Mouse (Mus musculus) T-cell, adult 2 months (primary cell): ENCODE results near the gene Pogk.

Experiments
- DNase-seq: peaks from one replicate; pipeline ENCODE4 v3.0.0; 2022; ENCODE audit warnings: low spot score

Gene Pogk

DNA sequence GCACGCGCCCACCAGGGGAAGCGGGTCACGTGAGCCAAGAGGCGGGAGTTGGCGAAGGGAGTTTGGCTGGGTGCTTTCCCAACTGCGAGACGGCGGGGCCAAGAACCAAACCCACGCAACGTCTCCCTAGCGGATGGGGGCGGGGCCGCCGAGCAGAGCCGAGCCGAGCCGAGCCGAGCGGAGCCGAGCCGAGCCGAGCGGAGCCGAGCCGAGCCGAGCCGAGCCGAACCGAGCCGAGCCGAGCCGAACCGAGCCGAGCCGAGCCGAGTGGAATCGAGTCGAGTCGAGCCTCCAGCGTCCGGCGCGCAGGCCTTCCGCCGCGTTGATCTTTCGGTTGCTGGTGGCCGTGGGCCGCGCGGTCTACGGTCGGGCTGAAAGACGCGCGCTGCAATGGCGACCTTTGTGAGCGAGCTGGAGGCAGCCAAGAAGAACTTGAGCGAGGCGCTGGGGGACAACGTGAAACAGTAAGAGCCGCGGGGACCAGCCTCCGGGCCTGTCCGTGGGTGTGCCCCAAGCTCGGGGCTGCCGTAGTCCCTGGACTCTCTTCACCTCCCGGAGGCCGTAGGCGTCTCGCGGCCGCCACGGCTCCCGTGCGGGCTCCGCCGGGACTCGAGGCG is 30.5 kb downstream of the Pogk start, which contains the start of gene Tada1:
Gene Tada1 (plus strand): TSS at position 85 of the 617 bp plus-strand sequence.
- peak; percentile 91 for DNase-seq

DNA sequence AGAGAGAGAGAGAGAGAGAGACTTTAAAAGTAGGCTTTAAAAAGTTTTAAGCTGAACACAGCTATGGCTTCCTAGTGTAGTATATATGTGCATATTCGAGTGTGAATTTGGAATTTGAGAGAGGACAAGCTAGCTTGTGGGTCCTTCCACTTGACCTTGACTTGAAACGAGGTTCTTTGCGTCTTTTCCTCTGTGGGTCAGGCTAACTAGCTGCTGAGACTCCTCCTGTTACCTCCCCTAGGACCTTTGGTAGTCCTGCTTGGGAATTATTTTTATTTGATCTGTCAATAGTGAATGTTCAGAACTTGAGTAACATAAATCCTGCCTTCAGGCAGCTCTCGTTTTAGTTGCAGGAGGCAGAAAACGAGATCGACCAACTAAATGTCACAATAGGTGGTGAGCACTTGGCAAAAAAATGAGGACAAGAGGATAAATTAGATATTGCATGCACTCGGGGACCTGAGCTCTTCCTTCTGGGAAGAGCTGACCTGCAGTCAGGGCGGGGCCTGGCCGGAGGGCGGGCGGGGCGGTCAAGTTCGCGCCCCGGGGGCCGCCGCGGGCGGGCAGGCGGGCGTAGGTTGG is 31.1 kb downstream of the Pogk start:
- DNase-seq: no peak

DNA sequence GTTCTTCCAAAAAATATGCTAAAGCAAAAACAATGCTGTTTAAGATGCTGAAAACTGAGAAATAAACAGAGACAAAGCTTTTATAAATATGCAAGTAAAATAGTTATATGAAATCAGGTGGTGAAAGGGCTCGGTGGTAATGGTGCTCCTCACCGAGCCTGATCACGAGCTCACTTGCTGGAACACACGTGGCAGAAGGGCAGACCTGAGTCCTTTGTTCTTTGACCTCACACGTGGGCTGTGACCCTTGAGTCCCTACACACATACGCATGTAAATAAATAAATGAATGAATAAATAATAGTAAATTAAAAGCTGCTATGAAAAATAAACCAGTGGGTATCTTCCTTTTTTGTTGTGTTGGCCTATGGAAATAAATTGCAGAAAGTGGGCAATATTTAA is 32.5 kb downstream of the Pogk start:
- DNase-seq: no peak

DNA sequence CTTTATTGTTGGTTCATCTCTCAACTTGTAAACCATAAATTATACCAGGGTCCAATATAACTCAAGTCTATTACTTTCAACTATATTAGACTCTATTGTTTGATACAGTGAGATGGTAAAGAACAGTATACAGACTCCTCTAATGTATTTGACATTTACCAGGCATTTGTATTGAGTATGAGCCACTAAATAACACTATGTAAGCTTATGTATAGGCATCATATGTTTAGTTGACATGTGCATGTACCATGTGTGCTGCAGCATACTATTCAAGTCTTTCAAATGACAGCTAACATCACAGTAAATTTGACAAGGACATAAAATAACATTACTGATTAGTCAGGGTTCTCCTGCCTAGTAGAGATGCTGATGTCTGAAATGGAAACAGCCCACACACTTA is 46.5 kb downstream of the Pogk start:
- no peak for DNase-seq

DNA sequence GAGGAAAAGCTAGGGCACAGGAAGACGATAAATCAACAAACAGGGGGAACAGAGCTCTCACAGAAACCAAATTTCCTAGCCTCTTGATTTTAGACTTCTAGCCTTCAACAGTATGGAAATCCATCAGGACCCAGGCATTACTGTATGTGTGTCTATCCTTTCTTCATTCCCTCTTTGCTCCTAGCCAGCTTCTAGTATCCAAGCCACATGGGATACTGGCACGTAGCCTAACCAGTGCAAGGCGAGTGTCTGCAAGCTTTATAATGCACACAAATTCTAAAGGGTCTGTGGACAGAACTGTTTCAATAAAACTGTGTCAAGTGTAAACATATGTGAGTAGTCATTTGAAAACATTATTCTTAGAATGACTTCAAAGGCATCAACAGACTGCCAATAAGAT is 47.0 kb downstream of the Pogk start:
- no peak for DNase-seq

DNA sequence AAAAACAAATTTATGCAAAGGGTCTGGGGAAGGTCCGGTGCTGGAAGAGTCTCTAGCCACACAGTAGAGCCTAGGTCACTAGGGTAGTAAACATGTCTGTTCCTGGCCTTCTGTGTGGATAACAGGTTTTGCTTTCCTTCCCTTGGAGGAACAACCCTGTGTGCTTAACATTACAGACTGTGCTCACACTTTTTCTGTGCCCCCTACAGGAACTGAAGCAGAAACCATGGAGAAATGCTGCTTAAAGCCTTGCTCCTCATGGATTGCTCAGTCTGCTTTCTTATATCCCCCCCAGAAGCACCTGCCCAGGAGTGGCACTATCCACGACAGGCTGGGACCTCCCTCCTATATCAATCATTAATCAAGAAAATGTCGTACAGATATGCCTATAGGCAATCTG is 47.8 kb downstream of the Pogk start:
- no peak for DNase-seq

DNA sequence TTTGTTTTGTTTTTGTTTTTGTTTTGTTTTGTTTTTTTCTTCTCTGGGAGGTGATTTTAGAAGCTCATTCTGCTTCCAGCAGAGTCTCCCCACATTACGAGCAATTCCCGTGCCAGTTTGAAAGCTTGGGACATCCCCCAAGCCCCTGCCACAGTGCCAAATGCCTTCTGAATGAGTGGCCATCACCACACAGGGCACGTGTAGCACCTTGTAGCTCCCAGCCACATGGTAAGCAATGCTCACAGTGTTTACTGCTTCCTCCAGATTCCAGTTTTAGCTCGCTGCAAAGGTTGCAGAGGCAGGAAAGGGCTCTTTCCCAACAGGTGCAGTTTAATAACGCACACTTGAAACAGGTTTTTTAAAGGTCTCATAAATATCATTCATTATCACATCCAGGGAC is 48.8 kb downstream of the Pogk start:
- no peak for DNase-seq

DNA sequence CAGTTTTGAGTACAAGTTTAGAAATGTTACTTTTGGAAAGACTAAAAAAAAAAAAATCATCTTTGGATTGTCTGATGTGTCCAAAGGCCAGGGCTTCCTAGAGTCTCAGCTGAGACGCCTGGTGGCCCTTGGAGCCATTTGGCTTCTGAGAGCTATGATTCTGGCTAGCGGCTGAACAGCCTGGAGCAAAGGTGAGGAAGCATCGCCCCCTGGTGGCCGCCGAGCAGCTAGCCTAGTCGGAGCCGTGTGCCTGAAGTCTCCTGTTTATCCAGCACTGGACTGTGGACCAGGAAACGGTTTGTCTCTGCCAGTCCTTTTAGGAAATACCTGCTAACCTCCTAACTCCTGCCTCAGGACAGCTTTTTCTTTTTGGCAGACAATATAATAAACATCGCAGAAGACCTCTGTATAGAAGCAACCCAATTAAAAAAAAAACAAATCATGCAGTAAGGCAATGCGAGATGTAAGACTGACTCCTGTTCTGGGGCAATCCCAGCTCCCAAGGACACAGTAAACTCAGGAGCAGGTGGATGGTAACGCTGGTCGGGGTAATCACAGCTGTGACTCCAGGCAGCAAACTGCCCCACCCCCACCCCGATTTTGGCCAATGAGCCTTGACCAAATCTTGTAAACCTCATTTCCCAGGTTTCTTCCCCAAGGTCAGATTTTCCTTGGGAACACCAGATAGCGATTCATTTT is 49.4 kb downstream of the Pogk start:
- peak; percentile 71 for DNase-seq

DNA sequence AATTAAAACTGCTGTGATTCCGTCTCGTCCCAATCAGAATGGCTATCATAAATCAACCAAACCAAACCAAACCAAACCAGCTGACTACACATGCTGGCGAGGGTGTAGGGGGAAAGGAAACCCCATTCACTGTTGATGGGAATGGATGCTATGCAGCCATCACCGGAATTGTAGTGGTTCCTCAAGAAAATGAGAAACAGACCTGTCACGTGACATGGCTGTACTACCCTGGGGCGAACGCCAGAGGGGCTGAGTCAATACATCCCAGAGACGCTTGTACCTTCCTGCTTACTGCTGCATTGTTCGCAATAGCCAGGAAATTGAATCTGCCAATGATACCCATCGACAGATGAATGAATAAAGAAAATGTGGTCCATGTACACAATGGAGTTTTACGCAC is 59.9 kb downstream of the Pogk start:
- no peak for DNase-seq

DNA sequence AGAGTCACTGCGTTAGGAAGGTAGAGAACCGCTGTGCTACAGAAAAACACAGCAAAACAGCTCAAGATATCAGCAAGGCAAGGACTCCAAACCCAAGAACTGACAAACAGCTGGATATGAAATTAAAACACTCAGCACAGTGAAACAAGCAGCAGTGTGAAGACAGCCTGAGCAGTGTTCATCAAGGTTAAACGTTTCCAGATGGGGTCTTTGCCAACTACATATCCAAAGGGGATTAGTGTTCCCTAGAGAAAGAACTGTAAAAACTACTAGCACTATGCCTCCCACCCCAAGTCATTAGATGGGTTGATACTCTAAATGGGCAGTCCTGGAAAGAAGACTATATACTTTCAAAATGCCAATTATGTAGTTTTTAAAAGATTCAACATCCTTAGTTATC is 60.3 kb downstream of the Pogk start:
- DNase-seq: no peak

DNA sequence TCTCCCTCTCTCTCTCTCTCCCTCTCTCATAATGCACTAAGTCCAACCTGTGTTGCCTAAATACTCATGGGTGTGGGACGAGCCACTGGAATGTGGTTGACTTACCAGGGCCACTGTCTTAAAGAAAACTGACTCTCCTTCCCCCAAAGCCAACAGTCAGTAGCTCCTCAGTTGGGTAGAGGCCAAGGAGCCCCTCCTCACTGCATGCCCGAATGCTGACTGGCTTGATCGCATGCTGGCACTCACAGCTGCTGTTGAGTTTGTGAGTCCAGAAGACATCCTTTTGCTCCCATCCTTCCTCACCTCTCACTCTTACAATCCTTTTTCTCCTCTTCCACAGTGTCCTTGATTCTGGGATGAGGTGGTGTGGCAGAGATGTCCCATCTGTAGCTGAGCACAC is 62.8 kb downstream of the Pogk start:
- DNase-seq: no peak

DNA sequence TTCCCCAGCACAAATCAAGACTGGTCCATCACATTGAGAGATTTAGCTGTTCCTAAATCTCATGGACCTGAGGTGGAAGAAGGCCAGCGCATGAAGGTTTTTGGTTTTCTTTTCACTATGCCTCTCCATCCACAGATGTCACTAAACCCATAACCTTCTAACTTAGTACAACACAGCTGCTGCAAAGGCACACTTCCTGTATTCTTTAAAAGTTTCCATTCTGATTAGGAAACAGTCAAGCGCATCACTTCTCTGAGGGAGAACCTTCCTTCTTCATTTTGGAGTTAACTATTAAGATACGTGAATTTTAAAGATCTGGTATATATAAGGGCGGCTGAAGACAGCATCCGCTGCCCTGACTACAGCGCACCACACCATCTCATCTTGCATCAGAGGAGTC is 64.1 kb downstream of the Pogk start:
- no peak for DNase-seq

DNA sequence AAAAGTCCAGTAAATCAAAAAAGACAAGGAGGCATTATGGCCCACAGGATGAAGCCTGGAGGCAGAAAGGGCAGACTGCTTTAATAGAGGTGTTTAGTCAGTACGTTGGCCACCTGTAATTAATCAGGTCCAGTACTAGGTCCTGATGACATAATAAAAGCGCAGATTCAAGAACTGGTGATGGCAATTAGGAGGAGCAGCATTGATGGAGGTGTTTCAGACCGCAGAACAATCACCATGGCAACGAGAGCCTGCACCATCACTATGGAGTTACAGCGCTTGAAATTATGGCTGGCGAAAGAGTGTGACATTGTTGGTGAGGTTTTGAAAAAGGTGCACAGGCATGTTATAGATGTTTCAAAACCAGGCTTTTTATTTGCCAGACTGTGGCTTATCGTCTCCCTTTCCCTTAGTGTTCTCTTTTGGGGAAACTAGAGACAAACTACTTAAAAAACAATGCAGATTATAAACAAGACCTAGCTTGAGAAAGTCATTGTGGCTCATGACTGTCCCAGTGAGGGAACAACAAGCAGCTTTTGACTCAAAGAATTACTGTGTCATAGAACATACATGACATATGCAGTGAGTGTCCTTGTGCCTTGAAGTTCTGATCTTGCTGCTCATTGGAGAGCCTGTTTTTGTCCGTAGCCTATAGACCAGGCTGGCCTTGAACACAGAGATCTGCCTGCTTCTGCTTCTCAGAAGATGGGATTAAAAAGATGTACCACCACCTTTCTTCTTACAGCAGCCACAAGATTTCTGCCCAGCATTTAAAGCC is 65.2 kb downstream of the Pogk start:
- DNase-seq: no peak

DNA sequence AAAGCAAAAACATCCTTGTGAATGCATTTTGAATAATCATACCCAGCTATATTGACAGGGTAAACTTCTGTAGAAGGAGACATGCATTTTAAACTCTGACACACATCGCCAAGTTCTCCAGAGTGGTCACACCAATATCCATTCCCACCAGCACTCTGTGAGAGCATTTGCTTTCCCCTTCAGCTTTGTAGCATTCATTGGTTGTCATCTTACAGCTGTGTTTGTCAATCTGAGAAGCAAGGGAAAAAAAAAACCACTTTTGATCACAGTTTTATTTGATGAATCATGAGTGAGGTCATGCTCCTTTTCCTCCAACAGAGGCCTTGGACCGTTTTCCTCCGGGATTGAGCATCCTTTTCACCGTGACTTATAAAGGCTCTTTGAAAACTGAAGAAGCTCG is 66.1 kb downstream of the Pogk start:
- DNase-seq: no peak

DNA sequence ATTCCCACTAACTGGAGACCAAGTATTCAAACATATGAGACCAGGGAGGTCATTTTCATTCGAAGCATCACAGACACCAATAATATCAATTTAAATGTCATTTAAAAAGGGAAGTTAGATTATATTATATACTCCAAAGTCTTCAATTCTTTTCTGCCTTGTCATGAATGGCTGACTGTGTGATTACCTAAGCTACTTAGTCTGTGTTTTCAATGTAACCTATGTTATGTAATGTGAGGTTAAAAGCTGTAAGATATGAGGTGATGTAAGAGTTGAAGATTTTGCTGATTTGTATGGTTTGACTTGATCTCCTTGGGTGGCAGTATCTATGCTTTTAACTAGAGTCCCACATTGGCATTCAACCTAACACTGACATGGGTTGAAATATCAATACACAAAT is 67.1 kb downstream of the Pogk start:
- DNase-seq: no peak

DNA sequence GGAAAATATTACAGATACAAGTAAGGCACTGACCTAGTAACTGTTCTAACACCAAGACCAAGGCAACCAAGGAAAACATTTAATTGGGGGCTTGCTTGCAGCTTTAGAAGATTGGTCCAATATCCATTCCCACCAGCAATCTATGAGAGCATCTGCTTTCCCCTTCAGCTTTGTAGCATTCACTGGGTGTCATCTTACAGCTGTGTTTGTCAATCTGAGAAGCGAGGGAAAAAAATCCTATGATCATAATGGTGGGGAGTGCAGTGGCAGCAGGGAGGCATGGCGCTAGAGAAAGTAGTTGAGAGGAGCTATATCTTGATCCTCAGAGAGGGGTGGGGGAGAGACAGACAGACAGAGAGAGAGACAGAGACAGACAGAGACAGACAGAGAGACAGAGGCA is 67.6 kb downstream of the Pogk start:
- DNase-seq: no peak

DNA sequence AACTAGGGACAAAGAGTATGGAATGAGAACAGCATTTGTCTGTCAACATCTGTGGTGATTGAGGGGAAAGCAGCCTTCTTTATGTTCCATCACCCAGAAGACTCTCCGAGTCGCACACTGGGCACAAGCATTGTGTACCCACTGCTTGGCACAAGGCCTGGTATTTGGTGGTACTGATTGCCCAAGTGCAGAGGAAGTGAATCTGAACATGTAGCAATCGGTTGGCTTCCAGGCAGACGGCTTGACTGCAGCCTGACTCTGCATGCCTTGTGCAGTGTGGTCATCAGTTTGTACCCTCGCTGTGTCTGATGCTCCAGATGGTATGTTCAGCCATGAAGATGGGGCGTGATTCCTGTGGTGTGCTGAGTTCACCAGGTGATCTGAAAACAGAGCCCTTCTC is 70.6 kb downstream of the Pogk start:
- DNase-seq: no peak
